Mouse (Mus musculus) kidney, postnatal 14 days (tissue): ENCODE results near the gene Emx2.
A peak's percentile ranks its signal among the peaks of the same experiment; 100 is the strongest.

Experiments
- DNase-seq: peaks from one replicate; pipeline ENCODE4 v3.0.0; 2022; ENCODE audit warnings: mixed read lengths

Emx2 gene

DNA sequence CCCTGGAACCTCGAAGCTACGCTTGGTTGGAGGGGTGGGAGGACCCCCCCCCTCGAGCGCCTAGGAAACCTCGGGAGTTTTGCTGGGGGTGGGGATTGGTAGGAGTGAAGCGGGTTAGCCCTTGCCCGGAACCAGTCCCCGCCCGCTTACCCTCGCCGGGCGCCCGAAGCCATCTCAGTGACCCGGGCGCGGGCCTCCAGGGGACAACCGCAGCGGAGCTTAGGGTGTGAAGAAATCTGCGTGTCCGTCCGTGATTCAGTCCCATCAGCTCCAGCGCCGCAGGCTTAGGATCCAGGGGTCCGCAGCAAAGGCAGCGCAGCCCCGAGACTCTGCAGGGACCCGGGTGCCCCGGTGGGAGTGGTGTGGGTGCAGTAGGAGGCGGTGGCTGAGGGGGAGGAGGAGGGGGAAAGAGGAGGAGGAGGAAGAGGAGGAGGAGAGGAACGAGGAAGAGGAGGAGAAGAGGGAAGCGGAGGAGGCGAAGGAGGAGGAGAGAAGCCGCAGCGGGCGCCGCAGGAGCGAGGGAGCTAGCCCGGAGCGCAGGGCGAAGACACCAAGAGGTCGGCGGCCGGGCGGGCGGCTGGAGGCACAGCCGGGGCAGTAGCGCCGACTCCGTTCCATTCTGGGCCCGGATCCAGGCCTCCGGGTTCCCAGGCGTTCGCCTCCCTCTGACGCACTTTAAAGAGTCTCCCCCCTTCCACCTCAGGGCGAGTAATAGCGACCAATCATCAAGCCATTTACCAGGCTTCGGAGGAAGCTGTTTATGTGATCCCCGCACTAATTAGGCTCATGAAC, at the start of gene Emx2:
Emx2 (plus strand) TSS at position 422 of the 792 bp plus-strand sequence.
- DNase-seq: peak; percentile 91

DNA sequence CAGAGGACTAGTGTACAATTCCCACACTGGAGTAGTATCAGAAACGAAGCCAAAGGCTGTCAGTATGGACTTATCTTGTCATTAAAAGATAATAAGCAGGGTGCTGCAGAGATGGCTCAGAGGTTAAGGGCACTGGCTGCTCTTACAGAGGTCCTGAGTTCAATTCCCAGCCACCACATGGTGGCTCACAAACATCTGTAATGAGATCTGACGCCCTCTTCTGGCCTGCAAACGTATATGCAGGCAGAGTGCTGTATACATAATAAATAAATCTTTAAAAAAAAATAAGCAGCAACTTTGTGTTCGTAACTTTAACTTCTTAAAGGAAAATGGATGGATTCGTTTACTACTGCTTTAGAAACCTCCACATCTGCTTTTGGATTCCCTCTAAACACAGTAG, 44.0 kb upstream of the Emx2 start:
- DNase-seq: no peak

DNA sequence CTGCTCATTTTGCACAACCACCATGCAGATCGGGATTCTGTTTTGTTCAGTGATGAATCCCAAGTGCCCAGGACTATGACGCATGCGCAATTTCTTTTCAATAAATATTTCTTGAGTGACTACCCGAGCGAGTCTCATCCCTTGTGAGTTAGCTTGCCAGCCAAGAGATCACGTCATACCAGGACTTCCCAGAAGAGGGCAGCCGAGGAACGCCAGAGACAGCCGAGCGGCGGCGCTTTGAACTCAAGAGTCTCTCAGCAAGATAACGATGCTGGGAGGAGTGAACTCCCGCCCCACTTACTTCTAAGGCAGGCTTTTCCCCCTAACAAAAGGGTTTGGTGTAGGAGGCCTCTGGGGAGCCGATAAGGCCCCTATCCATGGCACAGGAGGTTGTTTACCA, 40.1 kb upstream of the Emx2 start:
- peak; percentile 91 for DNase-seq

DNA sequence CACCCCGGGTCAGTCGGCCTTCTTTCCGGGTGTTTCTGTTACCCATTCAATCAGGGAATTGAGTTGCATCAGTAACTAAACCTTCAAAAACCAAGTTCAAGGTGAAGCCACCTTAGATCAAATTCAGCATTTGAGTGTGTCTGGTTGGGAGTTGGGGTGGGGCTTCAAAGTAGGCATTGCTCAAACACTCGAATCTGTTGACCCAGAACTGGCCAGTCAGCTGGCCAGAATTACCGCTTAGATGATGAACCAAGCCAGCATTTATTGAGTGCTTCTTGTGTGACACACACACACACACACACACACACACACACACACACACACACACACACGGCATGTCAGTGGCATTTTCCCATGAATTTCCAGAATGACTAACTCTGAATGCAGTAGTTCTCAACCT, 39.5 kb upstream of the Emx2 start:
- no peak for DNase-seq

DNA sequence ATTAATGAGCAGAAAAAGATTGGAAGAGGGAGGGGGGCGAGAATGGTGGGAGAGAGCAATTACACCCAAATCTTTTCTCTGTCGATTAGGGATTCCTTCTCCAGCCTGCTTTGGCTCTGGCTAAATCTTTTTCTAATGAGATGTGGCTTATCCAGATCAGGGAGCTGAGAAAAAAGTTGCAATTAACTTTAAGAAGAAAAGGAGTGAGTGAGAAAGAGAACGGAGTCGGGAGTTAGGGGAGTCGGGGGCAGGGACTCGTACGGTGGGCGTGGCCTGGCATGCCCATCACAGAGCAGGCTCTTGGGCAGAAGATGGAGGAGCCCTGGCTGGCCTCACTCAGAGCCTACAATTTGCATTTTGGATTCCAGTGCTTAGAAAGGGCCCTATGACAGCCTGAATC, 35.8 kb upstream of the Emx2 start:
- DNase-seq: no peak

DNA sequence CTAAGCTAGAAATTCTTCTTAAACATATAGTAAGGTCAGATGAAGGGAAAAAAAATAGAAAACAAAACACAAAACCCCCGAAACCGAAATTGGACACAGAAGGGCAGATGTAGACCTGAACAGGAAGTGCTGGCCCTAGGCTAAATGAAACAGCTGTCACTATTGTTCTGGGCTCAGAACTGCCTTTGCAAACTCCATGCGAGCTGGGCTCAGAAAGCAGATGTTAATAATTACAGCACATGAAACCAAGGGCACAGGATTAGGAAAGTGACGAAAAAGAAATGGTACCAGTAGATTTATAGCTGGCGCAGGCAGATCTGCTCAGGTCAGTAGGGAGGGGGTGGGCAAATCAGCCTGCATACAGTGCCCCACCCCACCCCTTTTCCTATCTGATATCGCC, 34.5 kb upstream of the Emx2 start:
- no peak for DNase-seq

DNA sequence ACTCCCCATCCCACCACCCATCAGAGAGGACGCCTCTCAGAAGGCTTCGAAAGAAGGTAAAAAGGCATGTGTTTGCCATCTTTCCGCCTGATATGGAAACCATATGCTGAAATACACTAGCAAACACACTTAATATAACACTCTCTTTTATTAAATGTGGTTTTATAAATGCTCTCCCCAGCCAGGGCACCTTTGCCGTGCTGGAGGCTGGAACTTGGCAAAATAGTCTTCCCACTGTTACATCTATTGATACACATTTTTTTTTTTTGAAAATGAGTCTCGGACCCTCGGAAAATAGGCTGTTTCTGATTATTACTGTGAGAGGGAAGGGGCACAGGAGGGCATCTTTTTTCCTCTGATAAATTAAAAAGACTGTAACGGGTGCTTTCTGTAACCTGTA, 33.2 kb upstream of the Emx2 start:
- no peak for DNase-seq

DNA sequence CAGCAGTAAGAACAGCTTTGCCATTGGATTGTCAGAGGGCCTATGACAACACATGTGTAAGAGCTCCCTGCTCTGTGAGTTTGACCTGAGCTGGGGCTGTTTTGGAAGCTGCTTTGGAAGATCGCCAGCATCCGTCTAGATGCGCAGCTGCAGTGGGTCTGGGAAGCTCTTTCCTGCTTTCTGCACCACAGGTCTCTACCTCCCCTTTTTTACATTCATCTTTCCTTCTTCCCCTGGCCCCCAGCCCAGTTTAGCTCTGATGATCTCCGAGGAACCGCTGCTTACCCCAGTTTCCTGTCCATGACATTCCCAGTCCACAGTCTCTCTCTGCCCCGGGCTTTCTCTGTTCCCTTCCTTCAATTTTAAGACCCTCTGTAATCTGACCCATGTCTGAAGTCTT, 25.9 kb upstream of the Emx2 start:
- peak; percentile 34 for DNase-seq

DNA sequence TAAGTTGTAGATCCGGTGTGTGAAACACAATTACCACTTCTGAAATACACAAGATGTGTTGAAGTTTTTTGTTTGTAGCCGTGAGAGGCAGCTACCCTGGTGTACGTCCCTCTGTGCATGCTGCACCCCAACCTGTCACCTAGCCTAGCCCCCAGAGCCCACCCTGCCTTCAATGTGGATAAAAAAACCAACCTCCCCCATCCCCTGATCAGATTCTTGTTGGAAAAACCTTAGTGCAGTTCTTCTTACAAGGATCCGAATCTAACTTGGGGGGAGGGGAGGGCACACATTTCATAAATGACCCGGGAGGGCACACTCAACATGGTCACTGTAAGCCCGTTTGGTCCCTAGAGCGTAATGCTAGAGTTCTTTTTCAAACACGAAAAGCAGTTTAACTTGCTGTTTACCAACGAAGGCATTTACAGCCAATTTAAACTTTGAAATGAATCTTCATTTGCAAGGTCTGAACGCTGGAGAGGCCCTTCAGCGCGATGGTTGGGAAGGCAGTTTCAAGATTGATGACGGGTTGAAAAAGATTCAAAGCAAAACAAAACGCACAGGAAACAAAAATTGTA, 7.5 kb upstream of the Emx2 start:
- DNase-seq: no peak

DNA sequence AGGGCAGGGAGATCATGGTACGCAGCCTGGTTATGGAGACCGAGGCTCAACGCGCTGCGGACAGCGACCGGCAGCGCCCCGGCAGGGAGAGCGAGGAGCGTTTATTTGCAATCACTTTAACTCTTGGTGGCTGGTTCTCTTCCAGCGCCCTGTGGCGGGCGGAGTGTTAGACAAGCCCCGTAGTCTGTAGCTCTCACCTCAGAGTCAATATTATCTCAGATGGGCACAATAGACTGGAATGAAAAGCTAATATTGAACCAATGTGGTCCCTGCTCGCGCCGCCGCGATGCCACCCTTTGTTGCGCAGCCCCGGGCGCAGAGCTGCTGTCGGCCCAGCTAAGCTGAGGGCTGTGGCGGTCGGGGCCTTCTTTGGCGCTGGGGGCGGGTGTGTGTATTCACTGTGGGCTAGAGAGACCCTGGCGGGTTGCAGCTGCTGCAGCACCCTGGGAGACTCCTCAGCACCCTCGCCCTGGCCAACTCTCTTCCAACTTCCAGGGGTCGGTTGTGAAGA, 6.7 kb upstream of the Emx2 start:
- no peak for DNase-seq

DNA sequence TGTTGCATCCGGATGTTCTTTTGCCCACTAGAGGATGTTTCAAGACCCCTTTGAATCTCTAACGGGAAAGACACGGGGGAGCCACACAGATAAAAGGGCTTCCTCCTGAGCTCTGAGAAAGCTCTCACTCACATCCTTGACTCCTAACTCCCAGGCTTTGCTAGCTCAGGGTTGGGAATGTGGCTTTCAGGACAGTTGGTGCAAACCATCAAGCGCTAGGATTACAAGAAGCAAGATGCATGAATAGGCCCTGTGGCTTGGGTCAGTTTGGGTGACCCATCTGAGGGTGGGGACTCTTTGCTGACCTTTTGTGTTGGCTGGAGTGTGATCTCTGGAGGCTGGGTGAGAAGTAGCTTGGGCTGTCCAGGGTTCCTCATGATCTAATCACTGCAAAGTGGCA, 5.9 kb upstream of the Emx2 start:
- no peak for DNase-seq

DNA sequence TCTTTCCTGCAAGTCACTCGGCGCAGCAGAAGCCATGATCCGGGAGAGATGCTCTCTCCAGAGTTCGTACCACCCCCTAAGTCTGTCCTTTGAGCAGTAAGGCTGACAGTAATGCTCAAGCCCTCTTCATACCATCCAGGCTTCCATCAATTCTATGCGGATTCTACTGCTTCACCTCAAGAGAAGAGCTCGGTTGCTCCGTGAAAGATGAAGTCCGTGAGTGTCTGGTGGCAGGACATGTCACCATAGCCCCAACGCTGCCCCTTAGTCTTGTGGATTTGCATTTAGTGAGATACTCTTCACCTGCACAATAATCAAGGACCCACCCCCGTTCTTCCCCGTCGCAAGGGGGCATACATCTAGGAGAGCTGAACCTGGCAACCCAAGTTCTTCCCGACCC, 4.6 kb upstream of the Emx2 start:
- DNase-seq: no peak

DNA sequence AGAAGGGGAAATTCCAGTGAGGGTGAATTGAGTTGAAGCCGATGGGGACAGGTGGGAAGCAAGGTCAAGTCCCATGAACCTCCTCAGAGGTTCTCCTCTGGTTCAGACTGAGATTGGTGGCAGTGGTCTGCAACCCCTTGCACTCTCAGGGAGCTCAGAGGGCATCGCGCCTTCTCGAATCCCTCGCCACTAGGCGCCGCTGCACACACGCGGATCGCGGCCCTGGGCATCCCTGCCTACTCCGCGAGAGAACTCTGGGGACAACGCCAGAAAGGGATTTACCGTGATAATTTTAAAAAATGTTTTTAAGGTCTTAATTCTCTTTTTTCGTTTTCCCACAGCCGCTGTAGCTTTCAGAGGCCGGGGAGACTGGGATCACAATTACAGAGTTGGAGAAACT, 4.0 kb upstream of the Emx2 start:
- peak; percentile 87 for DNase-seq

DNA sequence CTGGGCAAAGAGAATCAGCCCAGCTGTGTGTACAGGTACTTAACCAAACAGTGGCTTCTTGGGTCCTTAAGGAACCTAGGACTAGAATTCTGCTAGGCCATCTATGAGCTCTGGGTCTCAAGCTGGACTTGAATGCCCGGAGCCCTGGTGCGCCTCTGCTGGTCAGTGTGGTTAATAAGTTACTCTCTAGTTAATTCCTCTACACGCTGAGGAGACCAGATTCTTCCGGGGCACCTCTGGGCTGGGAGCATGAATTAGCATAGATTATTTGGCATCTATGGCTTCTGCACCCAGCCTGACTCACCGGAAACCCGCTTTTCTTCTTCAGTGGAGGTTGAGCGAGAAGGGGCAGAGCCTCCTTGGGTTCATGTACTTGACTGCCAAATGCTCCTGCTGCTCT, 2.5 kb upstream of the Emx2 start:
- peak; percentile 89 for DNase-seq

DNA sequence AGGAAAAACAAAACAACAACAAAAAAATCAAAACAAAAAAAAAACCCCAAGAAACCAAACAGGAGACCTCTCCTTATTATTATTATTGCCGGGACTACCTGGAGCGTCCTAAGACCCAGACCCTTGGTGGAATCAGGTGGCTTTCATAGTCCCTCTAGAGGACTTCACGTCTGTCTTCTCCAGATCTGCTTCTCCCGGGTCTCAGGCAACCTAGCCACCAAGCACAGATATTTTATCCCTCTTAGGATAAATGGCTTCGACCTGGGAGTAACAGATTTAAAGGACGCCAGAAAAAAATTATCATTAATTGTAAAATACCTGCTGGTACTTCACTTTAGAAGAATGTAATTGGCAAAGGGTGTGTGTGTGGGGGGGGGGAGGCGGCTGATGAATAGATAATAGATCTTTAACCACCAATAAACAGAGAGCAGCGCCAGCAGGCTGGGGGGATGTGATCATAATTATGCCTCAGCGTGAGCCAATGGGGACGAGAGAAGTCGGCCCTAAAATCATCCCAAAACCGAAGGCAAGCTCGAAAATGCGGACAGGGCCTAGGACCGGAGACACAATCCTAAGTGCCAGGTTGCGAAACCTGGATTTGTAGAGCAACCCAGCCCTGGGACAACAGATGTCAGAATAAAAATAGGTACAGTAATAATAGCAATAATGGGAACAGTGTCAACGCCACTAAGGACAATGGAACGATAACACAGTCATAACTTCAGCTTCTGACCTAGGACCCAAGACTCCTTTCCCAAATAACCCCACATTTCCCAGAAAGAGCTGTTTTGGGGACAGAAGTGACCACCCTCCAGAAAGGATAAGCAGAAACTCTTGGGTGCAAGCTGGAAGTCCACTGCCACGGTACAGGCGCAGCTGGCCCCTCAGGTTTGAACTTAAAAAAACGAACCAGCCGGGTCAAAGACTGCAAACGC, 894 bp upstream of the Emx2 start:
- peak; percentile 68 for DNase-seq

DNA sequence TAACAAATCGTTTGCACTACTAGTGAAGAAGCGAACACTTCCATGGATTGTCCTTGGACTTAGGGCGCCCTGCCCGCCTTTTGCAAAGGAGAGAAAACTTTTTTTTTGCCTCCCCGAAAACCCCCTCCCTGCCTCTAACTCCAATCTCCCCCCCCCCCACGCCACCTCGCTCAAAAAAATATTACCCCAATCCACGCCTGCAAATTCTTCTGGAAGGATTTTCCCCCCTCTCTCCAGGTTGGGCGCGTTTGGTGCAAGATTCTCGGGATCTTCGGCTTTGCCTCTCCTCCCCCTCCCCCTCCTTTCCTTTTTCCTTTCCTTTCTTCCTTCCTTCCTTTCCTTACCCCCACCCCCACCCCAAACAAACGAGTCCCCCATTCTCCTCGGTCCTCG, 567 bp downstream of the Emx2 start:
- no peak for DNase-seq

DNA sequence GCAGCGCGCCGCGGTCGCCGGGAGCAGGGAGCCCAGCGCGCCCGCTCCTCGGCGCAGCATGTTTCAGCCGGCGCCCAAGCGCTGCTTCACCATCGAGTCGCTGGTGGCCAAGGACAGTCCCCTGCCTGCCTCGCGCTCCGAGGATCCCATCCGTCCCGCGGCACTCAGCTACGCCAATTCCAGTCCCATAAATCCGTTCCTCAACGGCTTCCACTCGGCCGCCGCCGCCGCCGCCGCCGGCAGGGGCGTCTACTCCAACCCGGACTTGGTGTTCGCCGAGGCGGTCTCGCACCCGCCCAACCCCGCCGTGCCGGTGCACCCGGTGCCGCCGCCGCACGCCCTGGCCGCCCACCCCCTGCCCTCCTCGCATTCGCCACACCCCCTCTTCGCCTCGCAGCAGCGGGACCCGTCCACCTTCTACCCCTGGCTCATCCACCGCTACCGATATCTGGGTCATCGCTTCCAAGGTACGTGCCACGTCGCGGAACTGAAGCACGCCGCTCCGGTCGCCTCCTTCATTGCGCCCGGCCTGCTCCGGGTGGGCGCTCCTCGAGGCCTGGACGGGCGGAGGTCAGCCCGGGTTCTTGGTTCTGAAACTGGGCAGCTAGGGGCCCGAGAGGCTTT, 1.1 kb downstream of the Emx2 start:
- DNase-seq: peak; percentile 49

DNA sequence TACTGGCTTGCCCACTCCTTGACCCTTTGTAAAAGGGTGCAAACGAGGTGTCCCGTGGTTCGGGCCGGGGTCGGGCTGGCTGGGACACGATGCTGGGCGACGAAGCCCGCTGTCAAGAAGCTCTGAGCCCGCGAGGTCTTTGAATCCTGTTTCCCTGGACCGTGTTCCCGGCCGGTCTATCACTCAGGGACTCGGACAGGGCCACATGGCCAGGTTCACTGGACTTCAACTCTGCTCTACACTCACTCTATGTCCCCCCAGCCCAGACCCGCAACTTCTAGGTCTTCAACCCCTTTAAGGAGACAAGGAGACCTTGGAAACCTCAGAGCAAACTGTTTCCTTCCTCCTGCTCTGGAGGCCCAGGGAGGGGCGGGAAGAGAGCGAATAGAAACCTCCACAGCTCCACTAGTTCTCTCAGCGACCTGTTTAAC, 1.7 kb downstream of the Emx2 start:
- DNase-seq: peak; percentile 38

DNA sequence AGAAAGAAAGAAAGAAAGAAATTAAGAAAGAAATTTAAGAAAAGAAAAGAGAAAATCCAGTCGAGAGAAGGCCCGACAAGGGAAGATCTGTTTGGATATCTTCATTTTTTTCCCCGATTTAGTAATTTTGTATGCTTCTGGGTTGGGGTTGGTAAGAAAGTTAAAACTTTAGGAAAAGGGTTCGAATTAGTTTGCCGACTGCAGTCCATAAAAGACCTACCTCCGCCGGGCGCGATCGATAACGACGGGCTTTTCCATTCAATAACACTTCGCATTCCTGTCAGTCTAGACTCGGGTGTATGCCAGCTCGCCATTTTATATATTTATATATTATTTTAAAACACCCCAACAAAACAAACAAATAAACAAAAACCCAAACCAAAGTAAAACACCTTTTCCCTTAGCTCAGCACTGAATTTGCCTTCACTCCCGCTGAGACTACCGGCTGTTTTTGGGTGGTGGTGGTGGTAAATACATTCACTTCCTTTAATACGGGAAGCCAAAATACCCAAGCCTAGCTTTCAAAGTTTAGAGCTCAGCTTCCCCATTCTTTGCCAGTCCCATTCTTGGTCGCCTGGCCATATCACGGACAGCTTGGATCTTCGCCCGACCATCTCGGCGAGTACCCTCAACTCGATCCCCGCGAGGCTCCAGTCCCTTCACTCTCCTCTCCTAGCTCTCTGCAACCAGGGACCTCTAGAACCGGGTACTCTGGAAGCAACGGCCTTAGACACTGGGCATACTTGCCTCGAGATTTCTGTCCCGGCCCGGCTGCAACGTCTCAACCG, 2.4 kb downstream of the Emx2 start:
- no peak for DNase-seq

DNA sequence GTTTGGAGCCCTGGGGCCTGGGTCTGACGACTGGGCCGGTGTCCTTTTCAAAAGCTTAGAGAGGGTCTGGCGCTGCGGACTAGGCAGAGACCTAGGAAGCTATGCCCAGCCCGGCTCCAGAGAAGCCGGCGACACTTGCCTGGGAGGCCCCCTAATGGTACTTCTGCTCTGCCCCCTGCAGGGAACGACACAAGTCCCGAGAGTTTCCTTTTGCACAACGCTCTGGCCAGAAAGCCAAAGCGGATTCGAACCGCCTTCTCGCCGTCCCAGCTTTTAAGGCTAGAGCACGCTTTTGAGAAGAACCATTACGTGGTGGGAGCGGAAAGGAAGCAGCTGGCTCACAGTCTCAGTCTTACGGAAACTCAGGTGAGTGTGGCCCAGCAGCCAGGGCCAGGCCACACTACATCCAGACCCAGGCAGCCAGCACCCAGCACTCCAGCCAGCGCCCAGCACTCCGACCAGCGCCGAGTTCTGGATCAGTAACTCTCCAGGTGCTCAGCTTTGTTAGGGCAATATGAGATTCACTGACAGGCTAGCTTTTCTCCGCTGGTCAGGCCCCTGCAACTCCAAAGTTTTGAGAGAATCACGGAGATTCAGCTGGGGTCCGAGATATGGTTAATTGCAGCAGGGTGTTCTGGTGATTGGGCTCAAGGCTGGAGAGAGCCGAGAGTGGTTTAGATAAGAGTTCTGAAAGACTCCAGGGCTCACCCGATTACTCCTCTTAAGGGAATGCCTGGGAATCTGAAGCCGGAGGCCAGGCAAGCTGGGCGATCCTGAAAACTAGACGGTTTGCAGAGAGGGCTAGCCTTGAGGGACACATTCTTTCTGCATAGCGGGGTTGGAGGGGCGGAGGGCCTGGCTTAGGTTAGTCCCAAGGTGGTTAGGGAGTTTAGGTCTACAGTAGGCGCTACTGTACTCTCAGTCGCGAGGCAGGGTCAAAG, 3.6 kb downstream of the Emx2 start:
- DNase-seq: peak; percentile 64
